Mouse (Mus musculus): ENCODE measurements around the gene Rubcnl. TPM values are rescaled to one million over a fixed set of nuclear protein-coding genes. Genes with fewer than 3 reads are reported as not detected.

Rubcnl gene
- total RNA-seq, 2 experiments from 2014 or later, result 1.2 to 1.3 TPM

DNA sequence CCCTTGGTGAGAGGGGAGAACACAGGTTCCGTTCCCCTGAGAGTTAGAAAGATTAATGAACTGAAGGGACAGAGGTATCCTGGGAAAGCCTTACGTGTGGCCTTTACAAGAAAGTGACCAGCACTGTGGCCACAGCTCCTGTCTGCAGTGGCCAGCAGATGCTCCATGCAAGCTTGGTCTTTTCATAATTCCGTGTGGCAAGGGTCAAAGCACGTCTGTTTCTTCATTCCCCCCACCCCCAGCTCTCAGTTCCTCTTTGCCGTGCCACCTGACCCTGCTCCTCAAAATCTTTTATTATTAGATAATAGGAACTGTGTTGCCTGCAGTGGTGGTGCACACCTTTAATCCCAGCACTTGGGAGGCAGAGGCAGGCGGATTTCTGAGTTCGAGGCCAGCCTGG is 1.4 kb downstream of the Rubcnl start:
- DNase-seq (ENCODE audit: low spot score in 2 of 2), result no peak

DNA sequence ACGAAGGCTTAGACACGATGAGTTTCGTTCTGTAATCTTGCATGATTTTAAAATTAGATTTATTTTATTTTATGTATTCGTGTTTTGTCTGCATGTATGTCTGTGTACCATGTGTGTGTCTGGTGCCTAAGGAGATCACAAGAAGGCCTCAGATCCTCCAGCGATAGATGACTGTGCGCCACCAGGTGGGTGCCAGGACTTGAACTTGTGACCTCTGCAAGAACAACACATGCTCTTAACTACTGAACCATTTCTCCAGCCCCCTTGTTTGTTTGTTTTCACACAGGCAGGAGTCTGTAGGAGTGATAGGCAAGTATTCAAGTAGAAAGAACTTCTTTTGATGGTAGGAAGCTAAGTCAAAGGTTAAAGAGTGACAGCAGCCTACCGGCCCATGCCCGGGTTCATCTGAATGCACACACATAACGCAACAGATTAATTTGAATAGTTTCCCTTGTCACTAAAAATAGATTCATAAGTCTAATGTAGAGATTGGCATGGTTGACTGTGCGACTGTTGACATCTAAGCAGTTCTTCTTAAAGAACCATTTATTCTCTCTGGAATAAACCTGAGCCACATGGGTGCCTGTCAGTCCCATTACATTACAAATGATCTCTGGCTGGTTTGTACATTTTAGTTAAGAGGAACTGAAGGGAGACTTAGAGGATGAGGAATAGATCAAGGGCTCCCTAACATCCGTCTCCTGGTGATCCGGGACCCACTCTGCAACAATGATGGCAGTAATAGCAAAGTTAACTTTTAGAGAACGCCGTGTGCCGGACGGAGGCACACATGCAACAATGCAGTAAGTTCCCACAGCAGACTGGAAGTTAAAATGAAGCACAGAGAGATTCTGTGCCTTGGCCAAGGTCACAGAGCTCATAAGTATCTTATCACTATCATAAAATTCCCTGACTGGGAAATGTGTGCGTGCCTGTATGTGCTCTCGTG is 2.3 kb downstream of the Rubcnl start:
- DNase-seq (ENCODE audit: low spot score in 2 of 2), result no peak

DNA sequence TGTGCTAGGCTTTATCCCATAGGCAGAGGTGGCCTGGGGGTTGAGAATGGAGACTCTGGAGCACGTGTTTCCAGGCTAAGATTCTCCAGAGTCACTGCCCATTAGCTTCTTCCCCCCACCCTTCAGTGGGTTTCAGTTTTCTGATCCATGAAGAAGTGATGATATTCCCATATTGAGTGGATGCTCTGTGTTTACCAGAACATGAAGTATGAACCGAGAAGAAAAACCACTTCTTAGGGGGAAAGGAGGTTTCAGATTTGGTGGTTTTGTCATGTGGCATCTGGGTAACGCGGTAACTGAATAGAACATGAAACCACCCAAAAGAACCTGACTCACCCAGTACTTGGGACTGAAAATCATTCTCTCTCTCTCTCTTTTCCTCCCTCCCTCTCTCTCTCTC is 3.0 kb downstream of the Rubcnl start:
- no peak for DNase-seq (ENCODE audit: low spot score in 2 of 2)

DNA sequence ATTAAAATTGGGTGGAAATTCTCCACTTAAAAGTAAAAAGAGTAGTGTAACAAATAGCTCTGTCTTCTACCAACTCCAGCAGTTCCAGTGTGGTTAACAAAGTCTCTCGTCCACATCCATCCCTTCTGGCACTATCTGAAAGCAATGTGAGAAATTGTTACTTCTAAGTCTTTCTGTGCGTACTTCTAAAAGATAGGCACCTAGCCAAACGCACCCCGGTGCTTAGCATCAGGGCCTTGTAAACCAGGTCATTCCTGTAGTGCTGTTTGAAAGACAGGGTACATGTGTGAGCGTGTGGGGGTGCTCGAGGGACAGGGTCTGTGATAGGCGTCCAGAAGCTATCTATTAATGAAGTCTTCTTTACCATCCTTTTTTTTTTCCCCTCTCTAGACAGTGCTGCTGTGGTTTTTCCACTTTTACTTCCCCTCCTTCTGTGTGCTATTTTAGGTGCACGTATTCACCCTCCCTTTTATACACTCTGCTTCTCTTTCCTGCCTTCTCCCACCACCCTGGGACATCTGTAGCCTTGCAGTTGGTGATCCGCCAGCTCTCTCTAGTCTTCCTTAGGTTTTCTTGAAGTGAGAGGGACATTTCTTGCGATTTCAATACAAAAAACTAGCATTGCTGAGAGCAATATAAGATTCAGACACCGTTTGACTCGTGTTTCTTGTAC is 4.9 kb downstream of the Rubcnl start:
- no peak for DNase-seq (ENCODE audit: low spot score in 2 of 2)

DNA sequence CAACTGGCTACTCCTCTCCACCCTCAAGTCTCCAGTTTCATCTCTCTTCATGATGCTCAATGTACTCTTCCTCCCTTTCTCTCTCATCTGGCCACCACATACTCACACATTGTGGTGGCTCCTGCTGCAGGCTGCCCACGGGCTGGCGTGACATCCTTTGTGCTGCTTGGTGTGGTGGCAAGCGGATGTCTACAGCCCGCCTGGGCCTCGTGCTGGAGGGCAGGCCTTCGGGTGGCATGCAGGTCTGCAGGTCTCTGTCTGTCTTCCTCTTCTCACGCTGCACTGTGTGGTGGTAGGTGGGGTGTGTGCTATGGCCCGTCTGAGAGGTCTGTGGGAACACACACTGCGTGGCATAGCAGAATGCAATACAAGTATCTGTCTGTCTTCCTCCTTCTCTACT is 6.7 kb downstream of the Rubcnl start:
- no peak for DNase-seq (ENCODE audit: low spot score in 2 of 2)

DNA sequence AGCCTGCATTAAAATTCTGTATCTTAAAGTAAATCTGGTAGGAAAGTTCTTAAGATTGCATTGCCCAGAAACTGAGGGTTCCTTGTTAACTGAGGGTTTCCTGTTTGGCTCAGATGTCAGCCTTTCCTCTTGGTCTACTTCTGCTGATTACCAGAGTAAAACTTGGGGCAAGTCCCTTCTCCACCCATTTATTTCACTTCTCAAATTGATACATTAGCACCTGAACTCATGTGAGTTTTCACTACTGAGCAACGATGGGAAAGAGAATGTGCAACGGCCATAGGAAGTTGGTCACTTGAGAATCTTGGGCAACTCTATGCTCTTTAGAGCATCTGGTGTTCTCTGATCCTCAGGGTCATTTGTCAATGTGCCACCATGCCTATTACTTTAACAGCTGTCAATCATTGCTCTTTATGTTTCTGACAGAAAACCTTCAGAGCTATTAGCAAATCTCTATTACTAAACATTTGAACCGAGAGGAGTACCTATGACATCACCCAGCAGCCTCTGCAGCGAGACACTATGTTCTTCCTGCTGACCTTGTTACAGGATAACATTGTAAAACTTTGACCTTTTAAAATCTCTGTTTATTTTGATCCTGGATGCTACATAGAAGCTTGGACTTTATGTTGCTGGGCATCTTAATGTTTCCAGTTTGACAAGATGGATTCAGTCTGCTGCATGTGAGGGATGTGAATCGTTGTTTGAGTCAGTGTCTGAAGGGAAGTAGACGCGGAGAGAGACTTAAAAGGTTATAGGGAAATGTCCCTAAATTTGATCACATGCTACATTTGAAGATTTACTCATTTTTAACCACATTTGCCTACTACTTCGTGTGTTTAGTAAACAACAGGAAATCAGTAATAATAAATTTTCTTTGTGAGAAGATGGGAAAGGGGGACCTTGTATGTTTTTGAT is 9.2 kb downstream of the Rubcnl start:
- no peak for DNase-seq (ENCODE audit: low spot score in 2 of 2)

DNA sequence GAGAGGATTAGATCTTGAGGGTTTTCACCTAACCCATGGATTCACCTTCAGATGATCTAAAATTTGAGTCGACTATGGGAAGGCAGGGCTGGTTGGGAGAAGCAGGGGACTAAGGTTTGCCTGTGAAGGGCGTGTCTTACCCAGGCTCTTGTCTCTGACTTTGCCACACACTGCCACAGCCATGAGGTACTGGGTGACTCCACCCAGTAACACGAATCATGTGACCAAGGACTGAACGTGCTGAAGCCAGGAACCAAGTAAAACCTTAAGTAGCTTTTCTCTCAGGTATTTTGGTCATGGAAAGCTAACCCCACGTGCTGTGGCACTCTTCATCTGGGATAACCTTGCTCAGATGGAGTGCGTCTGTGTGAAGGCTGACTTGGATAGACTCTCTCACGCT is 14.9 kb downstream of the Rubcnl start:
- DNase-seq (ENCODE audit: low spot score in 2 of 2), result no peak

DNA sequence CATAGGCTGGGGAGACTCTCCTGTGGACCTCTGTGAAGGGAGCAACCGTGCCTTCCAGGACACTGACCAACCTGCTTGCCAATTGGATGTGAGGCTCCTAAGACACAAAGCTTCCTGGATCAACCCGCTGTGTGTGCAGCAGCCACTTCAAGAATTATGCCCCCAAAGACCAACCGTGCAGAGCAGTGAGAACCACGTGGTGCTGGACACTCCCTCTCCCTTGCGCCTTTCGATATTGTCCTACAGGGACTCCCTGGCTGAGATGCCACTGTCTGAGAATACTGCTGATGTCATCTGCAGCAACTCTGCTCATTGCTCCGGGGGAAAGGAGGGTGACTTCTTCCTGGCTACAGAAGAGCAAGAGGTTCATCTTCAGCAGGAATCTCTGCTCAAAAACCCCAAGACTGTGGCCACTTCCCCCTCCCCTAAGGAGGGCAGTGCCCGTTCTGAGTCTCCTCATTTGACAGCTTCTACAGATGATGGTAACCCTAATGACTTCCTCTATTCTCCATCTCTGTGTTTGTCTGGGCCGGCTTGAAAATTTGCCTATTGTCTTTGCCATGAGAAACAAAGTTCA is 16.3 kb downstream of the Rubcnl start:
- DNase-seq (ENCODE audit: low spot score in 2 of 2), result no peak

DNA sequence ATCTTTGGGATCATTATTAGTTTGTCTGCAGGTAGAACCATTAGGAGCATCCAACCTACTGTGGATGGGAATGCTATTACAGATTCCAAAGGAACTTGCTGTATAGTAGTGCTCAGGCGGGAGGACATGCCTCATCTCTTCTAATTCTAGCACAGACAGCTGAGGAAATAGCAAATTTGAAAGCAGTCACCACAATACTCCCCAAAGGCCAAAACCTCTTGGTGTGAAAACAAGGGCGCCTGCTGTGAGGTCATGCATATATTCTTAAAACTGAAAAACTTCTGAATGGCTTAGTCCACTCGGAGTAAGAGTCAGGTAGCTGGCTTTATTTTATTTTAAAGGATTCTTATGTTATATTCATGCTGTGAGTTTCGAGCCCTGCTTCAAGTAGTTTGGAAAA is 16.9 kb downstream of the Rubcnl start:
- DNase-seq (ENCODE audit: low spot score in 2 of 2), result no peak

DNA sequence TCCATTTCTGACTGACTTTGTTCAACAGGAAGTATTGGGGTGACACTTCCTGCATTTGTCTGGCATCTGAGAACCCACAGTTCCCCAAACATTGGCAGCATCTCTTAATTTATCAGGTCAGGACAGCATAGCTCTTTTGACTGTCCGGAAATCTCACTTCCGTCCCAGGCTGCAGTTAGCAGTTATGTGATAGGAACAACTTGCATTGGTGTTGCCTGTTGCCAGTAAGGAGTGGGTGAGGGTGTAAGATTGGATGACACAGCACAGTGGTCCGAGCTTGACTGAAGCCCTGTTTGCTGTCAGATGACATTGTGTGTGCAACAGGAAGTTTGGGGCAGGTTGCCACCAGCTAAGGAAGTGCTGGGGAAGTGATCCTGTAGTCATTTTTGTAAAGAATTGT is 18.4 kb downstream of the Rubcnl start:
- DNase-seq (ENCODE audit: low spot score in 2 of 2), result no peak

DNA sequence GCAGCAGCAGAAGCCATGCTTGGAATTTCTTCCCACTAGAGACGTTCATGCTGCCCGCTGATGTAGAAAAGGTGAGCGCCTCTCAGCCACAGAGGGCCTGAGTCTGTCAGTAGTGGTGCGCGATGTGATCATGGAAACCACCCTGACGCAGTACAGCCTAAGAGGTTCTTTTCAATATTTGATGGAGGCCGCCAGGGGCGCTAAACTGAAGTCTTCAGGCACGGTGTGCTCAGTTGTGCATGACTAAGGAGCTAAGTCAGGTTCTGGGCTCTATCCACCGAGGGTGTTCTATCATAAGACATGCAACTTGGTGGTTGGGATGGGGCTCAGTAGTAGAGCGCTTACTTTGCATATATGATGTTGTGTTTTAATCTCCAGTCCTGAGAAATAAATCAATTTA is 19.6 kb downstream of the Rubcnl start:
- DNase-seq (ENCODE audit: low spot score in 2 of 2), result no peak

DNA sequence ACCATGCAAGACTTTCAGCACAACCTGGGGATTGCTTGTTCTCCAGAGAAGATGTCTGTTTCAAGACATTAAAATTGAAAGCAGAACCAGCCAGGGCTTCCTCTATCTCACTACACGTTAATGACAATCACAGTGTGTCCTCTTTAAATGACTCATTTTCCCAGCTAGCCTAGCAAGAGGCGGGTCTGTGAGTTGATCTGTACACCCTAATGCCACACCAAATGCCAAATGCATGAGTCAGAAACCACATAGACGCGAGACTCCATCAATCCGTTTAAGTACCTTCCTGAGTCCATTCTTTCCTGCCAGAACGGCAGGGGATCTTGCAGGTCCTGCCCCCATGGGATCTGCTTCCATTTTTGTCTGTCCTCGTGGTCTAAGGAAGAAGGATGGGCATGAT is 29.4 kb downstream of the Rubcnl start:
- no peak for DNase-seq (ENCODE audit: low spot score in 2 of 2)

DNA sequence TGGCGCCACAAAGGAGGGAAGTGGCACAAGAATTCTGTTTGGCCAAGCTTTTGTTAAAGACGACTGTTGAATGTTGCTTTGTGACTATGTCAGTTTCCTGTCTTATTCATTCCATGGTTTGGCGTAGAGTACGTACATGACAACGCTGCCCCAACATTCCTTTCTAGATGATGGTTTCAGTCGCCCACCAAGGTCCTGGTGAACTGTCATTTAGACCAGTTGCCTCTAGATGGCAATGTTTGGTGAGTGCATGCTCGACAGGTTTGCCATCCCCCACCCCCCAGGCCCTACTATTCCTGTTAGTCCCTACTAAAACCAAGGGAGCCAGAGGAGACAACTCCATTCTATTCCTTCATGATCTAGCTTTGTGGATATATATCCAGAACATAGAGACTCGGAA is 36.6 kb downstream of the Rubcnl start:
- DNase-seq (ENCODE audit: low spot score in 2 of 2), result no peak

DNA sequence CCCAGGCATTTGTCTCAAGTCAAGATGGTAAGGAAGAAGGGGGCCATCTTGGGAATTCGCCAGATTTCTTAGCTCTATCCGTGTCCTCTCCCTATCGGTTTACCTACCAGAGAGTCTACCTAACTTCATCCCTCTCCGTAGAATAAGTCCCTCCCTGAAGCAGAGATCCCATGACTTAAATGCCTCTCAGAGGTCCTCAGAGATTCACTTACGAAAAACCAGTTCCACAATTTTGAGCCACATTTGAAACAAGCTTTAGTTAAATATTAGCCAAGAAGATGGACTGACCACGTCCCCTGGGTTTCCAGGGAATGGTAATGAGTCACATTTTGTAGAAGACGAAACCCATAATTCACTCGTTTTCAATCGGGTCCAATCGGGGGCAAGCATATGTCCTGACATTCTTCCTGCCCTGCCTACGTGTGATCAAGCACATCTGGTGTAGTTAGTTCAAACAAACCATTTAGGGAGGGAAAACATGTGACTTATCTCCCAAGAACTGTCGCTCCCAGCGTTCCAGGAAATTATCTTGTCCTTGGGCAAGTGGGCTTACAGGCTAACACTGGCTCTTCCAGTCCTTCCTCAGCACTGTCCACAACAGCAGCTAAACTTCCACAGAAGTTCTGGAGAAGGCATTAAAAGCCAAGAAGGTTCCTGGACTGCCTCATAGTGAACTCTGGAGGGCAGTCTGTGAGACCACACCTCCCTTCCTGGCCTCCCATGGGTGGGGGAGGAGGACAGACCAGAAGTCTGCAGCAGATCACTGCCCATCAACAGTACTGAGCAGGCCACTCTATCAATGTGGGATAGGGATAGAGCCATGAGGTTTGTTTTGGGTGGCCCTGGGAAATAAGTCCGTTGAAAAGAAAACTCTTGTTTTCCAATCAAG is 38.9 kb downstream of the Rubcnl start:
- no peak for DNase-seq (ENCODE audit: low spot score in 2 of 2)

DNA sequence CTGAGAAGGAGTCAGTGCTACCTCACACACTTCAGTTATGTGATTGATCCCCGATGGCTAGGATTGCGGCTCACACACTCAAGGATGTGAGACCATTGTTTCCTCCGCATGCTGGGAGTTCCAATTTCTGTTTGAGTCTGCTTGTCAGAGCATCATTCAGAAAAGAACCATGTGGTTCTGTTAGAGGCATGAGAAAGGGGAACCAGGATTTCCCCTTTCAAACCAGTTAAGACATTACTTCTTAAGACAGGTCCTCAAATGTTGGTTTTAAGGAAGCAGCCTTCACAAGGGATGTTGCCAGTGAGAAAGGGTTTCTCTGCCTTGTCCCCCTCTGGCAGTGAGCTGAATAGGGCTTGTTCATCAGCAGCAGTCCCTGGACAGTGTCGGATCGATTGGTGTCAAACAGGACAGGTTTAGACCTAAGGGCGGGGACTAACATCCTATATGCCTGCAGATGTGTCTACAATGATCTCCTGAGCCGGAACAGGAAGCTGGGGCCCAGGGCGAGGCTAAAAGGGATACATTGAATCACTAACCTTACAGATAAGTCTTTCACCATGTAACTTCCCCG is 41.1 kb downstream of the Rubcnl start:
- DNase-seq (ENCODE audit: low spot score in 2 of 2), result no peak

DNA sequence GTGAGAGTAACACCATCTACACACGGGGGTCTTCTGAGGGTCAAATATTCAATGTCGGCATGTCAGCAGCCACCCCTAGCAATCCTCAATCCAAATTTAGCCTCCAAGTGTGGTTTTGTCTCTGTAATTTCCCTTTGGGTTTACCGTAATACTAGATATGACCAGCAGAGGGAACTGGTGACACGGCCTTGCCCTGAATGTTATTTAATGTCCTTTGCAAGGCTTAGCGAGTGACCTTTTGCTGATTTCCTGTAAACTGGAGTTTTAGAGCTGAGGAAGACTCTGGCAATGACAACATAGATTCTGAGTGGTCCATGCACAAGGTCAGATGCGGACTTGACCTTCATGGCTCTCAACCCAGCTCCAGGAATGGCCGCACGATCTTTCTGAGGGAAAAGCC is 44.7 kb downstream of the Rubcnl start:
- no peak for DNase-seq (ENCODE audit: low spot score in 2 of 2)

DNA sequence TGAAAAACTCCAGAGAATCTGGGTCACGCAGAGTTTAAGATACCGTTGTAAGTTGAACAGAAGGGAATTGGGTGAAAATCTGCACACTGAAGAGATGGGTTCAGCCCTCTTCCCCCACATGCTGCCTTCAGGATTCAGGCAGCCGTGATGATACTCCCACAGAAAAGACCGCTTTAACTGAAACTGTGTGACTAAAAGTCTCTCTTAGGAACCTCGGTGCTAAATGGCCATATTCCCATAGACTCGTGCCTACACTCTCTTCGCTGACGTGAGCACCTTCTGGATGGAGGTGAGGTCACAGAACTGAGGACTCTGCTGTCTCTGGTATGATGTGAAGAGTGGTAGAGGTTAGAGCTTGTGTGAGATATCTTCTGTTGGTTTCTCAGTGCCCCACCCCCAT is 48.1 kb downstream of the Rubcnl start:
- no peak for DNase-seq (ENCODE audit: low spot score in 2 of 2)

DNA sequence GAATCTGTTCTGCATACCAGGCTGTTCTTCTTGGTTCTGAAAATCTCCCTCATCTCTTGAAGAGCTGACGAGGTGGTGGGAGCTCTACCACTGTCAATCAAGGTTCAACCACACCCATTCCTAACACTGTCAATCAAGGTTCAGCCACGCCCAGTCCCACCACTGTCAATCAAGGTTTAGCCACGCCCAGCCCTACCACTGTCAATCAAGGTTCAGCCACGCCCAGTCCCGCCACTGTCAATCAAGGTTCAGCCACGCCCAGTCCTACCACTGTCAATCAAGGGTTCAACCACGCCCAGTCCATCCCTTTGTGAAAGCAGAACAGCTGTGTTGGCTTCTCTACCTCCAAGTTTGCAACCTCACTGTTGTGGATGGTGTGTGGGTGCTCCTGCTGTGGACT is 48.7 kb downstream of the Rubcnl start:
- DNase-seq (ENCODE audit: low spot score in 2 of 2), result no peak

DNA sequence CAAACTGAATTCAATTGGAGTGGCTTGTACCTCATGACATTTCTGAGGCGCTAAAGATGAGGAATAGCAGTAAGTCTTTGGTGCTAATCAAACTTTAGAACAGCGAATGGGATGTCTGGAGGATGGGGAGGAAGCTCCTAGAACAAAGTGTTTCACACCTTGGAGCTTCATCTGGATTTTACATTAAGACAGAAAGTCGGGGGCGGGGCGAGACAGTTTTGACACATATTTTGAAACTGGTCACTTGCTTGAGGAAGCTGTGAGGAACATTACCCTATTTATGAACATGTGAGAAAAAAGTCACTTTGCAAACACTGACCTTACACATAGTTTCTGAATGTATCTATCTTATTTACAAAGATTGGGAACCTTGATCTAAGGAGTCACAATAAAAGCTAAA is 49.4 kb downstream of the Rubcnl start:
- no peak for DNase-seq (ENCODE audit: low spot score in 2 of 2)
